In the genomic region with DNA sequence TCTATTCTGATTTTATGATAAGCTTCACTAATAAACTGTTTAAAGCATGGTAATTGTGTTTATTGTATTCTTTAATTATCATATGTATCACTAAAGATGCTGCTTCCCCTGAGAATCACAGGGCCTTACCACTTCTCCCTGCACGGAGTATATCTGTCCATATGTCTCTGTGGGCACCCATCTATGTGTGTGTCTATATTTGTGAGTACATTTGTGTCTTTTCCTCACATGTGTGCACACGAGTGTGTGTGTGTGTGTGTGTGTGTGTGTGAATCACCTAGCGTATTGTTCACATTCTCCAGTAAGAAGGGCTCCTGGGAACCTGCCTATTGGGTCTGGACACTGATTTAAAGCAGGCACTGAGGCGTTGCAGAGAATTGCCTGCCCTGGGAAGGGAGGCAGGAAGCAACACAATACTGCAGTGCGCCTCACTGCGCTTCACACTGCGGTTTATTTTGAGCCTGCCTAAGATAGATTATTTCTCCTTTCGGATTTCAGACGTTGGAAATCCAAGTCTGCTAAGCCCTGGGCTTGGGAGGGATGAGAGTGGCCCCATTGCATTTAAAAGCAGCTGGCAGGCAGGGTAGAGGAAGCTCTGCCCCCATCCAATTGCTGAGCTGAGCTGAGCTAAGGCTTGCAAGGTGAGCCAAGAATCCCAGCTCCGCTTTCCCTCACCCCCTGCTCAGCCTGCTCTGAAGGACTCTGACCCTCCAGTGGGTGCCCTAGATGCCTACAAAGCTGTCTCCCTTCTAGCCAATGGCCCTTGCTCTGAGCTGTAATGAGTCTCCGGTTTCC, we compare ENCODE assay signal across 11 mouse cellular contexts. TPM values are rescaled to one million over a fixed set of nuclear protein-coding genes. Genes with fewer than 3 reads are reported as not detected.
DNase-seq lines count a peak whose midpoint lies in the region; ATAC-seq and TF ChIP-seq lines count a peak whose summit lies in the region.
"Had no signal": no experiment of that assay in that cellular context is flagged by ENCODE, and none has a peak within 500 bp of the region (broad histone marks: within the 10 kb centered on the region; RNA-seq: fewer than 3 reads in every experiment).

No protein-coding gene starts in this region.

- H3K27ac ChIP-seq in hindbrain, embryonic 14.5 days = peak overlapping the region; percentile 84
- H3K27ac ChIP-seq in left cerebral cortex, adult 2 months = peak overlapping the region; percentile 96
- H3K27ac ChIP-seq: lung, embryonic 15.5 days had no signal

- H3K4me2 ChIP-seq in hindbrain, embryonic 14.5 days (replicated peaks) = no peak overlapping the region
- H3K4me2 ChIP-seq: lung, embryonic 15.5 days had no signal

- H3K9ac ChIP-seq in hindbrain, embryonic 14.5 days = peak overlapping the region; percentile 32; the same call in 1 of the 2 replicates
- H3K9ac ChIP-seq: lung, embryonic 15.5 days had no signal

- no peaks in the 10 kb centered on the region for H3K9me3 ChIP-seq in hindbrain, embryonic 14.5 days (ENCODE audit: control insufficient read depth, low read length)
- H3K9me3 ChIP-seq: lung, embryonic 15.5 days had no signal

- H3K4me1 ChIP-seq in hindbrain, embryonic 14.5 days (replicated peaks; ENCODE audit: control insufficient read depth, insufficient read depth, low read length) = peaks cover 13% of the 10 kb centered on the region
- H3K4me1 ChIP-seq: lung, embryonic 15.5 days had no signal

- peak; percentile 61 for ATAC-seq in hindbrain, embryonic 14.5 days (ENCODE audit: low FRiP score)

- H3K4me3 ChIP-seq in hindbrain, embryonic 14.5 days (replicated peaks; ENCODE audit: low read length) = no peak overlapping the region
- H3K4me3 ChIP-seq in left cerebral cortex, adult 2 months = no peak overlapping the region
- H3K4me3 ChIP-seq: lung, embryonic 15.5 days had no signal

- peak; percentile 45 for DNase-seq in cerebellum, adult 11 months
- no peak for DNase-seq in cerebellum, adult 8-10 months
- DNase-seq in hindbrain, embryonic 14.5 days (ENCODE audit: low spot score) = peak; percentile 55
- DNase-seq in left cerebral cortex, adult 2 months (ENCODE audit: extremely low spot score in 1 of 2, low spot score in 2 of 2) = peak; percentile 57 to 70
- peak; percentile 85 for DNase-seq in right cerebral cortex, adult 18-20 months
- DNase-seq in heart, adult 8-10 months (ENCODE audit: low spot score) = no peak
- no peak for DNase-seq in spleen, adult 18-20 months
- no peak for DNase-seq in testis, postnatal 10 days (ENCODE audit: low spot score)
- DNase-seq: adrenal gland, postnatal 25 days had no signal

- TF ChIP-seq CTCF in left cerebral cortex, adult 2 months (IDR thresholded peaks at IDR 0.05) = no peak

- 33% methylated on average over 11 of the region's 11 CpGs for WGBS in hindbrain, embryonic 14.5 days

- intact Hi-C loops in left cerebral cortex, adult 2 months (cut with DNase I) = loop anchor here (1.0 to 10.0 kb wide), 2 partner anchors 69 to 239 kb away; no protein-coding TSS in a partner anchor

- H3K36me3 ChIP-seq in hindbrain, embryonic 14.5 days (replicated peaks; ENCODE audit: control insufficient read depth, insufficient read depth) = no peaks in the 10 kb centered on the region
- H3K36me3 ChIP-seq: lung, embryonic 15.5 days had no signal

- no peaks in the 10 kb centered on the region for H3K27me3 ChIP-seq in hindbrain, embryonic 14.5 days (ENCODE audit: control insufficient read depth, insufficient read depth, low read length)

RNA-seq across cellular contexts. Expression of a gene that starts 48.6 kb away (rescaled TPM):
- 0.36 and 1.3 TPM in 2 replicates for polyA plus RNA-seq in hindbrain, embryonic 14.5 days (2014; fragmentation: Nextera tagmentation; extraction: Ambion mirVana)
- total RNA-seq in left cerebral cortex, adult 2 months (2021) = not detected
- total RNA-seq in heart, adult 8-10 months (2022) = not detected
- total RNA-seq: adrenal gland, postnatal 25 days had no signal
- polyA plus RNA-seq: heart, embryonic 14.5 days; lung, embryonic 15.5 days had no signal

Comparison
In these comparisons a context has a peak if more than half of its experiments do, and no peak if none do; other contexts are left out.
1. DNase-seq: peak in cerebellum, adult 11 months (single experiment), hindbrain, embryonic 14.5 days (single experiment), left cerebral cortex, adult 2 months (2 of 2) and right cerebral cortex, adult 18-20 months (single experiment); none in cerebellum, adult 8-10 months (single experiment), heart, adult 8-10 months (single experiment), spleen, adult 18-20 months (0 of 2) and testis, postnatal 10 days (single experiment).